Mouse (Mus musculus): ENCODE results near the gene Shroom3. TPM values are rescaled to one million over a fixed set of nuclear protein-coding genes. Genes with fewer than 3 reads are reported as not detected.

Gene Shroom3
- total RNA-seq, 2 experiments from 2014 or later = 4.0 to 6.4 TPM

DNA sequence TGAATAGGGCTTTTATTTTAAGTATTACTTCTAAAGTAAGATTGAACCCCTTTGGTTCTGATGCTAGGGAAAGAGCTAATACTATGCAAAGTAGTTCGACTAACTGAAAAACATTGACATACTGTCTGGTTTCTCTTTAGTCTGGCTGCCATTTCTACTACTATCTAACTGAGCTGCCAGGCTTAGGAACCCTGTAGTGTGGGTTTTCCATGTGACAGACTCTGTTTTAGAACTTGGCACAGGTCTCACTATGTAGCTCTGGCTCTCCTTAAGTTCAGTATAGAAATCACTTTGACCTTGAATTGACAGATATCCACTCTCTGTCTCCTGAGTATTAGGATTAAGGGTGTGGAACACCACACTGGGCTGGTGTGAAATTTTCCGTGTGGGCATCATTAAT, 185.0 kb downstream of the Shroom3 start:
- intact Hi-C loops (cut with DNase I) = loop anchor here (5.0 kb wide), 2 partner anchors 56 to 84 kb away; no protein-coding TSS in a partner anchor

DNA sequence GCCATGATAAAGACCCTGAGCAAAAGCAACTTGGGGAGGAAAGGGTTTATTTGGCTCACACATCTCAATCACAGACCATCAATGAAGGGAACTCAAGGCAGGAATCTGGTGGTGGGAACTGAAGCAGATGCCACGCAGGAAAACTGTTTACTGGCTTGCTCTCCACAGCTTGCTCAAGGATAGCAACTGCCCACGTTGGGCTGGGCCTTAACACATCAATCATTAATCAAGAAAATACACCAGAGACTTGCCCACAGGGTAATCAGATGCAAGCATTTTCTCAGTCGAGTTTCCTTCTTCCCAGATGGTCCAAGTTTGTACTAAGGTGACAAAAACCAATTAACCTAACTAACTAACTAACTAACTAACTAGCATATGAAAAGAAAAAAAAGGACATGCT, 187.8 kb downstream of the Shroom3 start:
- DNase-seq (ENCODE audit: low spot score in 2 of 2) = no peak
- intact Hi-C loops (cut with DNase I) = loop anchor here (5.0 kb wide), 1 partner anchor 144 kb away; no protein-coding TSS in a partner anchor

More for the DNA sequence above, 185.0 kb downstream of the Shroom3 start:
- DNase-seq (ENCODE audit: low spot score in 2 of 2) = no peak

DNA sequence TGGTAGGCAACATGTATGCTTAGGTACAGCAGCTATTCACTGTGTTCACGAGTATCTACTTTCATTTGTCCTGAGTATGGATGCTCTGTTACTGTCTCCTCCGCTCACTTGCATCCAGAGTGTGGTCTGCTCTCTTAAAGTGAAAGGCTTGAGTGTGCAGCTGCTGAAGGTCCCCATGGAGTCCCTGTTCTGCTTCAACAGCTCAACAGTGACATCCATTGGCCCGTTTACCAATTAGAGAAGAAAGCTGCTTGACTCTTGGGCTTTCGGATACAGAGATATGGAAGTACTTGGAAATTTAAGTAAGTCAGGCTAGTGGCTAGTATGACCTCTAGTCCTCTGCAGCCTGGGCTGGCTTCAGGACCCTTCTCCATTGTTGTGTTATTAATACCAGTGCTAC, 188.9 kb downstream of the Shroom3 start:
- intact Hi-C loops (cut with DNase I) = loop anchor here (5.0 kb wide), 1 partner anchor 145 kb away; no protein-coding TSS in a partner anchor
- peak in 1 of 2 experiments; percentile 23 for DNase-seq (ENCODE audit: low spot score in 2 of 2)

DNA sequence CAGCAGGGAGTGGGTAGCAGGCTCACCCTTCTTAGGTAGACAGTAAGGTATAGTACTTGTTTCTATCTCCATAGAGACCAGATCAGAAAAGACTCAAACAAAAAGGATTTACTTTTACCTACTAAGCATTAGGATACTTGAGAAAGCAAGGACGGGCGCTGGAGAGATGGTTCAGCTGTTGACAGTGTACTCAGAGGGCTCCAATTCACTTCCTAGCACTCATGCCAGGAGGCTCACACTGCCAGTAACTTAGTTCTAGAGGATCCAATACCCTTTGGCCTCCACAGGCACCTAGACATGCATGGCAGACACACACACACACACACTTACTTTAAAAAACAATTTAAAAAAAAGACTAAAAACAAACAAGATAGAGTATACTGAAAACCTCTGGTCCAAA, 189.8 kb downstream of the Shroom3 start:
- DNase-seq (ENCODE audit: low spot score in 2 of 2) = no peak
- intact Hi-C loops (cut with DNase I) = loop anchor here (5.0 kb wide), 1 partner anchor 146 kb away; no protein-coding TSS in a partner anchor

DNA sequence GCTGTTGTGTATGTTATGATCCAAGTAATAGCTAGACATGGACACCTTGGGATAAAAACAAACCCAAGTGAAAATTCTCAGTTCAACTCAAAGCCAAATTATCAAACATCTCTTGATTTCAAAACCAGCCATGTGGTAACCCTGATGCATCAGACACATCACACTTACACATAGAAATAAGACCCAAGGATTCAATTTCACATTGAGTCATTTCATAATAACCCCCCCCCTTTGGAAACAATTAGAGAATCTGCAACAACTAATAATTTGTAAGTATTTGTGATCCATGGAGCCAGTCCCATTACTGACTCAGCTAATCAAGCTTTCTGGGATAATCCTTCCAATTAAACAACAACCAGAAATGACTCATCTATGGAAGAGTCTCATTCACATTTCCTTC, 190.3 kb downstream of the Shroom3 start:
- intact Hi-C loops (cut with DNase I) = loop anchor here (5.0 kb wide), 1 partner anchor 146 kb away; no protein-coding TSS in a partner anchor
- DNase-seq (ENCODE audit: low spot score in 2 of 2) = no peak

DNA sequence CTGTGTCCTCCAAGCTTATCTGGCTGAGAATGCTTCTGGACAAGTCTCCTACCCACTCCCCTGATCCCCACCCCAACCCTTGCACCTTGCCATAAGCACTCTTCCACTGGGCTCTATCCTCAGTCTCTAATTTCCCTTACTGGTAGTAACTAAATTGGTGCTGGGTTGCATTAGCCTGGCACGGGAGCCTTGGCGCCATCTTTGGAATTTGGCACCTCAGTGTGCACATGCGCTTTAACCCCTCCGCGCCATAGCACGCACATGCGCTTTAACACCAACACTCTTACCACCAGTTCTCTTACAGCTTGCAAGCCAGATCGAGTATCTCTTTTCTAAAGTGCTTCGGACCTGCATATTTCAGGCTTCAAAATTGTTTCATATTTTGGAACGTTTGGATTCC, 192.6 kb downstream of the Shroom3 start:
- intact Hi-C loops (cut with DNase I) = no loop called here

DNA sequence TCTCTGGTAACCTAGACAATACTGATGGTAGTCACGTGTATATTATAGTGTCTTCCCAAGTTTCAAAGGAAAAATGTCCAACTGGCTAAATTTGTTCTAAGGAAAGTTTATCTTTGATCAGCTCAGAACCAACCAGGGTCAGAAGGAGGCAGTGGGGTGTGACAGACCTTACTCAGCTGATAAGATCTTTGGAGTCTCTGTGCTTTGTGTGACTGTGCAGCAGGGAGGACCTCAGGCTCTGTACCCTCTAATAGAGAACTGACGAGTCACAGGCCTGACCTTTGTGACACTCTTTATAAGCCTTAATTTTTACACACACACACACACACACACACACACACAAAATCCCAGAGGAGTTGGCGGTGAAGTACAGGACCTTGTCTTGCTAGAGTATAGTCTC, 193.9 kb downstream of the Shroom3 start:
- intact Hi-C loops (cut with DNase I) = no loop called here
- DNase-seq (ENCODE audit: low spot score in 2 of 2) = no peak

More for the DNA sequence above, 192.6 kb downstream of the Shroom3 start:
- no peak for DNase-seq (ENCODE audit: low spot score in 2 of 2)

DNA sequence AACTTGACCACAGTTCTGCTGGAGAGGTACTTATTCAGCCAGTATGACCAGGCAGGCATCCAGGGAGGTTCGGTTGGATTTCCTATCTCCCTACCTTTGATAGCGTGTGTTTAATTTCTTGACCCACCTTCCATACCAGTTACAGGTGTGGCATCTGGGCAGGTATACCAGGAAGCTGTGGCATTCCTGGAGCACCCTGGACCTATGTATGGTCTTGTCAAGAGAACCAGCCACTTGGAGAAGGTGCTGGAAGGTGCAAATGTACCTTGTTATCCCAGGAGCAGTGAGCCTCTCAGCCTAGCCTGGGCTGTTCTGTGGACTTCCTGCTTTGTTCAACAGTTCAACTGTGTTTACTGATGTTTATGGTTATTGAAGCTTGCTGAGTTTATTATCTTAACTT, 197.2 kb downstream of the Shroom3 start:
- intact Hi-C loops (cut with DNase I) = no loop called here
- no peak for DNase-seq (ENCODE audit: low spot score in 2 of 2)

DNA sequence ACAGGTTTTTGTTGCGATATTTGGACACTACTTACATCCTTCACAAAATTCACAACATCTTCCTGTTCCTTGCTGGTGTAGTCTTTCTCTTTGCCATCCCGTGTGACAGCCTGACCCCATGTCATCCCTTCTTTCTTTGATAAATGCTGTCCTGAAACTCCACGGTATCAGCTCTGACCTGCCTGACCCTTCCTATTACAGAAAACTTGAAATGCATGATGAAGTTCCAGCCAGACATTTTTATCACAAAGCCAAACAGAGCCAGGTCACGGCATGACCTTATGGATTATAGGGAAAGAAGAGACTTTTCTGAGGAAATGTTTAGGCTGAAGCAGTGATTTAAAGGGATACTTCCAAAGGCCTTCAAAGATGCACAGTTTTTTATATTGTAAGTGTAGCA, 197.7 kb downstream of the Shroom3 start:
- no peak for DNase-seq (ENCODE audit: low spot score in 2 of 2)
- intact Hi-C loops (cut with DNase I) = no loop called here

DNA sequence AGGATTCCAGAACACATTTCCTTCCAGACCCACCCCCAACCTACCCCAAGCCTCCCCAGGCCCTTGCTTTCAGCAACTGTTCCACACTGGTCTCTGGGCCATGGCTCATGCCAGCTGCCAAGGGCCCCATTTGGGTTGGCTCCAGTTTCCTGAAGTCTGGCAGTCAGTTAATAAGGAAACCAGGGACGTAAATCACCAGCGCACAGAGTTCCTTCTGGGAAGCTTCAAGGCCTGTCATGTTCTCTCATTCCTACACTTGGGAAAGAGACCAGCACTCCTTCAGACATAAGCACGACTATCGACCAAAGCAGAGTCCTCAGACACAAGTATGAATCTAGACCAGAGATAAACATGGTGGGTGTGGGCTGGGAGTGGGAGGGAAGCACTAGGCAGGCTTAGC, 202.9 kb downstream of the Shroom3 start:
- DNase-seq (ENCODE audit: low spot score in 2 of 2) = peak in 1 of 2 experiments; percentile 13
- intact Hi-C loops (cut with DNase I) = no loop called here

DNA sequence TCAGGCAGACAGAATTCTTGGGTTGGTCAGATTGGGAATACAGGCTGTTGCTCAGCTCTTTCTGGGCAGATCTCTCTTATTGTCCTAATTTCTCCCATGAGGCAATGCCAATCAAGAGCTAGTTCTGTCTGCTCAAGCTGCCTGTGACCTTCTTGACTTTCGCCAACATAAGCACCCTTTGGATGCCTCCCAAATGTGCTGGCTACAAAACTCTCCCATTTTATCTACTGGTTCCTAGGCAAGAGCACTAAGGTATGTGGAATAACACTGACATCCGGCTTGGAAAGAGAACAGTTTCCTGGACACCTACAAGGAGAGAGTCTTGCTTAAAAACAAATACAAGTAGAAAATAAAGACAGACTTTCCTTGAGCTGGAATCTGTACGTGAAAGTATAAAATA, 204.3 kb downstream of the Shroom3 start:
- DNase-seq (ENCODE audit: low spot score in 2 of 2) = no peak
- intact Hi-C loops (cut with DNase I) = no loop called here

DNA sequence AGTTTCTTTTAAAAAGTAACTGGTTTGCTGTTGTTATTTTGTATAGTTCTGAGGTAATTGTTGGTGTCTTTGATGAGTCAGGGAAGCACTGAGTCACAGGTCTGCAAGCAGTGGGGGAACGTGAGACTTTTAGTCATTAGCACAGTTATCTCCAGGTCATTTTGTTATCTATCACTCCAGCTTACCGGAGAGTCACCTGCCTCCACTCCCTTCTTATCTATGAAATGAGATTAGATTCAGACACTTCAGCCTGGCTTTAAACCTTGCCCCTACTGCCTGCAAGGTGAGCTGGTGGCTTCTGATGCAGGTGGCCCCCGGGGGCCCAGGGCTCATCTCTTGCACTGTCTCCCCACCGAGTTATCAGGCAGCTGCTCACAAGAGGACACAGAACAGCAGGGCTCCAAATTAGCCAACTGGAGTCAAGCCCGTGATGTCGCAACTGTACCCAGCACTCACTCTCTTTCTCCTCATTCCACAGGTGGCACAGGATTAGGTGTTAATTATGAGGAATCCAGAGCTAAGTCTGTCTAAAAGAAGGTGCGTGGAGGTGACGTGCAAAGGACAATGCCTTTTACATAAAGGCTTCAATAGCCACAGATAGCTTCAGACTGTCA, 205.5 kb downstream of the Shroom3 start:
- DNase-seq (ENCODE audit: low spot score in 2 of 2) = no peak
- intact Hi-C loops (cut with DNase I) = no loop called here

DNA sequence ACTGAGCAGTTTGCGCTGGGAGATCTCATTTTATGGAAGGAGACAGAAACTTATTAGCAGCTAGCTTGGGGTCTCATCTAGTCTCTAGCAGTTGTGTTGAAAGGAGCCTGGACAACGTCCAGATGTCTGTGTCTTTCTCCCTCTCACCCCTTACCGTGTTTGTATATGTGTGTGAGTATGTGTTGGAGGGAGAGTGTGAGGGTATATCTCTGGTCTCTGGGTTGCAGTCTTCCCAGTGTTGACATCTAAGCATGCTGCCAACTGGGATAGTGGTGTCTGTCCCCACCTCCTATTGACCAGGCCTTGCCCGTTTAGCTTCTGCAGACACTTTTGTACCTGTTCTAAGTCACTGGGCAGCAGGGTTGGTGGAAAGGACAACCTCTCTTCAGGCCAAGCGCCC, 207.7 kb downstream of the Shroom3 start:
- intact Hi-C loops (cut with DNase I) = no loop called here
- DNase-seq (ENCODE audit: low spot score in 2 of 2) = no peak

DNA sequence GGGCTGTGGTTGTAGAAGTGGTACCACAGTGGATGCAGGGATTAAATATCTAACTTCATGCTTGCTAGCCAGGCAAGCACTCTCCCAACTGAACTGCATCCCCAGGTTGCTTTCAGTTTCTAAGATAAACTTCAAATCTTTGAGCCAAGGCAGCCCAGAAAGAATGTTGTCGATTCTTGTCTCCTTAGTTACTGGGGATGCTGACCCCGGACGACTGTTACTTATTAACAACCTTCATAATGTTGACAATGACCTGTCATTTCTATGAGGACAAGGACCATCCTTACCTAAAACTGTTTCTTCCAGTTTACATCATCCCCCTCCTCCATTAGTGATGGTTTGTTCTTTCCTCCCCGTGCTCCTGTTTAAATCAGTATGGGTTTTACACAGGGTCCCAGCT, 210.0 kb downstream of the Shroom3 start:
- no peak for DNase-seq (ENCODE audit: low spot score in 2 of 2)
- intact Hi-C loops (cut with DNase I) = no loop called here

DNA sequence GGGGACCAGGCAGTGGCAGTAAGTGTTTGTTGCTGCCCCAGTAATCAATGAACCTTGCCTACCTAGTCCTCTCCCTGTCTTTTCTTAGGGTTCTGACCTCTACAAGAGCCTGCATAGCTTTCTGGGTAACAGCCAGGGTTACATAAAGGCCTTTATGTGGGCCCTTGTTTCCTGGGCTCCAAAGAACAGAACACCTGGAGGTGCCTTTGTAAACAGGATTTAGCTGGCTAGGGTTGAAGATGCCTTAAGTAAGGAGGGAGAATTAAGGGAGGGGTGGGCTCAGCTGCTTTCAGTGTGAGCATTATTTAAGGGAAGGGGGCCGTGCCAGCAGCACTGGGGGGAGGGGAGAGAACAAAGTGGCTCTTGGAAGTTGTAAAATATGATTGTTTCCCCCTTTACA, 210.5 kb downstream of the Shroom3 start:
- DNase-seq (ENCODE audit: low spot score in 2 of 2) = no peak
- intact Hi-C loops (cut with DNase I) = no loop called here

DNA sequence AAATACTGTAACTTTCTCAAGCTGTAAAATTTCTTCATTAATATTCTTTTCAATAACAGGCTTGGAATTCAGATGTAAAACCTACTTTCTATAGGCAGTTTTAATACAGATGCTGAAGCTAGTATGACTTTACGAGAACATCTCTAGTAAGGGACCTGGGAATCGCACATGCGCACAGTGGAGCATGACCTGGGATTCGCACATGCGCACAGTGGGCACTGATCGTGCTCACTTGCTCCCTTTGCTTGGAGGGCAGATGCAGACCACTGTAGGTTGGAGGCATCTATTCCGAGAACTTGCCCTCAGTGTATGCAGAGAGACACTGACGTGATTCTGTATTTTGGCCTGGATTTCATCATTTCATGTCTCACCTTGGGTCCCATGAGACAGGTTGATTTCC, 212.6 kb downstream of the Shroom3 start:
- intact Hi-C loops (cut with DNase I) = no loop called here
- DNase-seq (ENCODE audit: low spot score in 2 of 2) = no peak

DNA sequence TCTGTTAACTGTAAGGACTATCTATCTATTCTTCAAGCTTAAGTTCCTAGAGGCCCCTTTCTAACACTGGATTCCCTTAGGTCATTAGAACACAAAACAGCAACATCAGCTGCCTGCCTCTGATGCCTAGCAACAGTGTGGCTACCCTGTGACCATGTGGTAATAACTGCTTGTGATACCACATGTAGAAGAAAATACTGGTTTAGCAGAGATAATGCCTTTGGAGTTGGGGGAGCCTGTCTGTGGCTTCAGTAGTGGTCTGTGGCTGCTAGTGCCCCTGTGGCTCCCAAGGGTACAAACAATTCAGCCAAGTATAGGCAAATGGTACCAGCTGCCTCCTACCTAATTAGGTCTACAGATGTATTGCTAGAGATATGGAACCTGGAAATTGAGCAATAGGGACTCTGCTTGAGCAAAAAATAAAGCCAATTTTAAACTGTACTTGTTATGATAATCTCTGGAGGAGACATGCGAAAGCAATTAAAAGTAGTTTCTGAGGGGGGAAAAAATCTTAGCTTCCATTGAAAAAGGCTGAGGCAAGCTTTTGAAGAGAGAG, 213.6 kb downstream of the Shroom3 start:
- no peak for DNase-seq (ENCODE audit: low spot score in 2 of 2)
- intact Hi-C loops (cut with DNase I) = no loop called here

DNA sequence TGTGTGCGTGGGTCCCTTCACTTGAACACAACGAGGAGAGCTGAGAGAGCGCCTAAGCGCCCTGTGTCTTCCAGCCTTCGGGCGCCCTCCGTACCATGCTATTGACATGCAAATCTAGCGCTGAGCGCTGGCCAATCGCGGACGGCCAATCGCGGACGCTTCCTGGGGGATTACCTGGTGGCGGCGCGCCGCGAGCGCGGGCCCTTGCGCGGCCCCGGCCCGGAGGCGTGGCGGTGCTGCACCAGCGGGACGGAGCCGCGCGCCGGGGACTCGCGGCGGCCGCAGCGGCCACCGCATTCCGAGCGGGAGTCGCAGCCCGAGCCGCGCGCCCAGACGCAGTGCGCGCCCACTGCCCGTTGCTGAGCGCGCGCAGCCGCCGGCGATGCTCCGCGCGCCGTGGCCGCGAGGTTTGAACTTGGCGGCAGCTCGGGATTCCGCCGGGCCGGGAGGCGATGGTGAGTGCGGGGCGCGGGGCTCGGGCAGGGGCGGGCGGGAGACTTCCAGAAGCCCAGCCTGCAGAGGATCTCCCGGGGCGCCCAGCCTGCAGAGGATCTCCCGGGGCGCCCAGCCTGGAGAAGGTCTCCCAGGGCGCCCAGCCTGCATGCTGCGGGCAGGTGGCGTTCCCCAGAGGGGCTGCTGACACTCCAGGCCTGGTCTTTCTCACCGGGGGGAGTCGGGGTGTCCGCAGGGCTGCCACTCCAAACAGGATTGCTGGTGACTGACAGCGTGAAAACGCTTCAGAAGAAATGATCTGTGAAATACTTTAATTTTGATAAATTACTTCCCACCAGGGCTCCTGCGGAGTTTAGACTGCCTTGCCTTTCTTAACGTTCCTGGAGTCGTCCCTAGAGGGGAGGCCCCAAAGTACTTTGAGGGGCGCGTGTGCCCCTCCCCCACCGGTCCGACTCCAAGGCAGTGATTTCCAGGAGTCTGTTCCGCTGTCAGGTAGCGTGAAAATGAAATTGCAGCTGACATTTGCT, 214.8 kb downstream of the Shroom3 start:
- peak; percentile 69 for DNase-seq (ENCODE audit: low spot score in 2 of 2)
- intact Hi-C loops (cut with DNase I) = no loop called here

DNA sequence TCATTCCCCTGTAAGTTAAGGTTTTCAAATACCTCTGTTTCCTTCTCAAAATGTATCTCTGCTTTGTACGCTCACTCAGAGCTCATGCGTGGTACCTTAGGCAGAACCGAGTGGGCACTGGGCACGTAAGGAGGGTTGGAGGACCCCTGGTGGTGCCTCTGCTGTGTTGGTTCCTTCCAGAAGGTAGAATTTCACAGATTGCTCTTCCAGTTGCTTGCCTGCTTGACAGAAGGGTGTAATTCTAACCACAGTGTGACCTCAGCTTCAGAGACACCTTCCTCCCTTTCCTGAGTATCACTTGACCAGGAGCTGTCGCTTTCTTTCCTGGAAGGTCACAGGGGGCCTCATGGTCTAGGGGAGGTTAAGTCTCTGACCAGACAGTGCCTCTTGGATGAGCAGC, 217.2 kb downstream of the Shroom3 start:
- intact Hi-C loops (cut with DNase I) = no loop called here
- no peak for DNase-seq (ENCODE audit: low spot score in 2 of 2)

DNA sequence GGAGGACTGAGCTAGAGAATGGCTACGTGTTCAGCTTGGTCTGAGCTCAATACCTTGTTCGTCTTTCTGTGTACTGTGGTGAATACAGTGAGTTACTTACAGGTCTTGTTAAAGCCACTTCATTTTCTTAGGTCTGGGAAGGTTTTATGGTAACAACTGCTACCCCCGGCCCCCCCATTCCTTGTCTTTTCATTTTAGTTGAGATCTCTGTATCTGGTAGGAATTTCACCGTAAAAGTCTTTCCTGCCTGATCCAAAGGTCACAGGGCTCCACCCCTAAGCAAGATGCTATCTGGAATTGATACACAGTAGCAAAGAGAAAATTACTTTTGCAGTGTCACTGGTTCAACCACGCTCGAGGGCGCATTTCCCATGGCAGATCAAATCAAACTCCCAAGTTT, 218.6 kb downstream of the Shroom3 start:
- no peak for DNase-seq (ENCODE audit: low spot score in 2 of 2)
- intact Hi-C loops (cut with DNase I) = no loop called here

All from left cerebral cortex, postnatal 14 days (tissue).